Mouse (Mus musculus) left cerebral cortex, postnatal 10 days (tissue): ENCODE data around the gene Megf6. TPM values are rescaled to one million over a fixed set of nuclear protein-coding genes. Genes with fewer than 3 reads are reported as not detected.

Source experiments
- DNase-seq, 2 experiments: peaks; one replicate each; pipeline ENCODE4 v3.0.0; 2021 to 2022; ENCODE audit warnings: low spot score in 2 of 2, mixed read lengths in 1 of 2; ENCODE audit errors: extremely low spot score in 1 of 2
- intact Hi-C: fragments of 180-260 bp; cut with DNase I; formaldehyde crosslinking; loops from one replicate; pipeline ENCODE4 v1.15.1; 2025
- total RNA-seq, 2 experiments: library from RNA; stranded (reverse); gene quantifications; 2 replicates each; pipeline ENCODE4 v1.2.3; 2021

The Megf6 gene
- total RNA-seq, 2 experiments from 2014 or later: 9.2 to 16.3 TPM

DNA sequence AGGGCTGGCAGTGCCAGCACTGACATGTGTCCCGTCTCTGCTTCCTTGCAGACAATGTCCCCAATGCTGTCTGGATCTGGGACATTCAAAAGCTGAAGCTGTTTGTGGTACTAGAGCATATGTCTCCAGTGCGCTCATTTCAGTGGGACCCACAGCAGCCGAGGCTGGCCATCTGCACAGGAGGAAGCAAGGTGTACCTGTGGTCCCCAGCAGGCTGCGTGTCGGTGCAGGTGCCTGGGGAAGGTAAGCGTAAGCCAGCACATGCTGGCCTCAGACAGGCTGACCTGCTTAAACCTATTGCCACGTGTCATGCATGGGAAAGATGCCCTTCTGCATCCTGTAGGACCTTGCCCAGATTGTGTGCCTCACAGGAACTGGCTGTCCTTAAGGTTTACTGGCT, 14.5 kb upstream of the Megf6 start:
- intact Hi-C loops: loop anchor here (5.0 kb wide), 1 partner anchor 89 kb away; no protein-coding TSS in a partner anchor

DNA sequence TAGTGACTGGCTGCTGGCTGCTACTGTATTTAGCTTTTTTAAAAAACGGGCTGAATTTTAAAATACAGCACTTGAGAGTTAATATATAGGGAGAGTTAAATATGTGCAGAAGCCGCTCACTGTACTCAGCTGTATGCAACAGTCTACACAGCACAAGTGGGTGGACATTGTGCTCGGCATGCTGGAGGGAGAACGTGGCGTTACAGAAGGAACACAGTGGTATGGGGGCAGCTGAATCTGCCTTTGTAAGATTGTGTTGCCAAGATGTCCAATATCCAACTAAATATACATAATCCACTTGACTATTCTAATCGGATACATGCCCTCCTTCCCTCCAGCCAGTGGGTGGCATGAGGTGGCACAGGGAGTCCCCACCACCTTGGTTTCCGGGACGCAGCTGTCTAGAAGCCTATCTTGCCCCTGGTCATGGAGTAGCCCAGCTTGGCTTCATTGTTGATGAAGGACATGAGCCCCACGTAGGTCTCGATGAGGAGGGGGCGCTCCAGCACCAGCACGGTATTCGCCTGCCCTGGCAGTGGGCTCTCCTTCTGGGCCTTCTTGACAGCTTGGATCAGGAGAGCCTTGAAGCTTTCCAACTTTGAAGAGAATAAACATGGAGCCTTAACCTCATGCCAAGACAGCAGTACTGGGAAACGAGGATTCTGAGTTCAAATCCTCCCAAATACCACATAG, 12.4 kb upstream of the Megf6 start:
- intact Hi-C loops: loop anchor here (5.0 kb wide), 1 partner anchor 91 kb away; no protein-coding TSS in a partner anchor
- DNase-seq: no peak

More for the DNA sequence above, 14.5 kb upstream of the Megf6 start:
- DNase-seq: peak in 1 of 2 experiments; percentile 20

DNA sequence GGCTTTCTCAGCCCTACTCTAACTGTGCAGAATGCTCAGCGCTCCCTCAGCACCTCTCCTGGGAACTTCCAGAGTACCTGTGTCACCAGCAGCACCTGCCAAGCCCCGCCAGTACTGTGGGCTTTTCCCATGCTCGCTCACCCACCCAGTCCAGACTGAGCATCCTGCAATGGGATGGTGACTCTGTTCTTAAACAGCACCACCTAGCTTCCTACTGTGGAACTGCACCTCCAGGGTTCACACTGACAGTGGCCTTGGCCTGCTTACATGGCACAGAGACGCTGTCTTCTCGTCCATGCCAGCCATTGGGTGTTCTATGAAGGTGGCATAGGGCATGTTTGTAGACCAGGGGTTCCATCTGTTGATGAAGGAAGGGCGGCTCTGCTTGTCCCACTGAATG, 11.5 kb upstream of the Megf6 start:
- intact Hi-C loops: loop anchor here (5.0 kb wide), 1 partner anchor 92 kb away; no protein-coding TSS in a partner anchor
- DNase-seq: peak; percentile 76 to 86

DNA sequence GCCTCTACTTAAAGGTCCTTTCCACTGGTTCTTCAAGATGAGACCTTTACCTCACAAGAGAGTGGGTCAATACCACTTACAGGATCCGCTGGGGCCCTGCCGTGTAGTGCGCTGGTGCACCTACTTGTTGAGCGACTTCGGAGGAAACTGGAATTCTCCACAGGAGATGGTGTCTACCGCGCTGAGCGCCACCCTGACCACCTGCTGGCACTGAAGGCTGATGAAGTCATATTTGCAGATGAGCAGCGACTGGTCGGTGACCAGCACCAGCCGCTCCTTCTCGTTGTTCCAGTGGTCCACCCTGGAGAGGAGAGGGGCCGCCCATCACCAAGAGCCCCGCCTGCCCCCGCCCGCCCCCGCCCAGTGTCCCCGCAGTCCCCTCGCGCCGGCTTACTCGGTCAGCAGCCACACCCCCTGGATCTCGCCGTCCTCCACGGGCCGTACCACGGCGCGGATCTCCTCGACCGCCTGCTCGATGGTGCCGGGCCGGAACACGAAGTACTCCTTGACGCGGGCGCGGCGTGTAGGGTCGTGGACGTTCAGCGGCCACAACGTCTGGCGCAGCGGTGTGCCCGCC, 10.5 kb upstream of the Megf6 start:
- intact Hi-C loops: loop anchor here (5.0 kb wide), 1 partner anchor 93 kb away; no protein-coding TSS in a partner anchor
- DNase-seq: peak in 1 of 2 experiments; percentile 52

DNA sequence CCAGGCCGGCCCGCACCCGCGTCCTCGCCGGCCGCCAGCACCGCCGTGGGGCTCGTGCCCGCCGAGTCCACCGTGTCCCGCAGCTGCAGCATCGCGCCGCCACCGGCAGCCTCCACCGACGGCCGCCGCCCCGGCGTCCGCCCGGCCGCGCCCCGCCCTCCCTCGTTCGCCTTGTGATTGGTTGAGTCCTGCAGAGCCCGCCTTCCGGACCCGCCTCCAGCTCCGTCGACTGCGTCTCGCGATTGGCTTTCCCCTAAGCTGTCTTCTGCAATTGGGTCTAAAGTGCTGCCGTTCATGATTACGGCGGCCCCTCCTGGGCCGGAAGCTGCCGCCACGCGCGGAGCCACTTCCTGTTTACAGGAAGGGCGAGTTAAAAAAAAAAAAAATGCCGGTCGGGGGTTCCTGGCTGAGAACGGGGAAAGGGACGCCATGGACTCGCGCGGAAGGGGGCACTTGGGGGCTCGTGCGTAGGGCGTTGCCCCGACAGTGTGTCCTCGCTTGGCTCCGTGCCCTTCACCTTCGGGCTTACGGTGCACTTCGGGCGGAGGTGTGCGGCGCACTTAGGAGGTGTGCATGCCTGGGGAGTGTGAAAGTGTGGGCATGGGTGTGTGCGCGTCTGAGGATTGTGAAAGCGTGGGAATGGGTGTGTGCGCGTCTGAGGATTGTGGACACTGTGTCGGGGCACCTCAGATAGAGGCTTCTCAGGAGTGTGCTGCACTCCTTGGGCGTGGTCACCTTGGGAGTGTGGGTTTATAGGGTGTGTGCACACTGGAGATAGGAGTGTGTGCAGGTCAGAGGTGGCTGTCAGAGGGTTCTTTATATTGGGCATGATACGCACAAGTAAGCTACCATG, 9.8 kb upstream of the Megf6 start, which contains the start of gene Tprgl:
Gene Tprgl, minus strand, starts transcription at position 129 of the 853 bp plus-strand sequence.
- intact Hi-C loops: no loop called here
- peak; percentile 96 to 98 for DNase-seq

DNA sequence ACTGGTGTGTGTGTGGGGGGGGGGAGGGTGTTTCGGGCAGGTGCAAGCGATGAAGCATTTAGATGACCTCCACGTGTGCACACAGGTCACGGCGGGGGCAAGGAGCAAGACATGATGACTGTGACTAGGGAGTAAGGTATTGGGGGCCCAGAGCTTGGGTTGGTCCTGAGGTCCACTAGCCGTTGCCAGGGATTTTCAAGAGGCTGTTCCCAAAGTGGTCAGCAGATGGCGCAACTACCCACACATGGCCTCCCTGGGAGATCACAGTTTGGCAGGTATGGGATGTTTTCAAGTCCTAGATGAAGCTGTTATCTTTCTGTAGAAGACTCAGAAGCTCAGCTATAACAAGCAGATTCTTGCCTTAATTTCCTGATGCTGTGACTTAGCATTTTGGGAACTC, 7.2 kb upstream of the Megf6 start:
- peak; percentile 48 to 73 for DNase-seq
- intact Hi-C loops: no loop called here

DNA sequence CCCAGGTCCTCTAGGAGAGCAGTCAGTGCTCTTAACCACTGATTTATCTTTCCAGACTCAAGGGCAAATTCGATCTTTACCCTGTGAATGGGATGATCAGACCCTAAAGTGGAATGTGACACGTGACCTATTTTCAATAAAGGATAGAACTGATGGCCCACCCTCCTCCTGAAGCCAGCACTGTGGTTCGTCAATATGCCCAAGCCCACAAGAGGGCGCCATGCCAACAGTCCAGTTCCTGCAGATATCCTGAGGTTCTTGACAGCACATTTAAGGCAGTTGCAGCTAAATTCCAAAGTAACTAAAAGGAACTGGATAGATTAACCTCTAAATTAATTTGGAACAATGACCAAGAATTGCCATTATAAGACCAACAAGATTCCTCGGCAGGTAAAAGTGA, 3.5 kb upstream of the Megf6 start:
- peak in 1 of 2 experiments; percentile 79 for DNase-seq
- intact Hi-C loops: loop anchor here (1.0 to 5.0 kb wide), 3 partner anchors 40 to 135 kb away; partner anchors contain the start of gene Arhgef16

DNA sequence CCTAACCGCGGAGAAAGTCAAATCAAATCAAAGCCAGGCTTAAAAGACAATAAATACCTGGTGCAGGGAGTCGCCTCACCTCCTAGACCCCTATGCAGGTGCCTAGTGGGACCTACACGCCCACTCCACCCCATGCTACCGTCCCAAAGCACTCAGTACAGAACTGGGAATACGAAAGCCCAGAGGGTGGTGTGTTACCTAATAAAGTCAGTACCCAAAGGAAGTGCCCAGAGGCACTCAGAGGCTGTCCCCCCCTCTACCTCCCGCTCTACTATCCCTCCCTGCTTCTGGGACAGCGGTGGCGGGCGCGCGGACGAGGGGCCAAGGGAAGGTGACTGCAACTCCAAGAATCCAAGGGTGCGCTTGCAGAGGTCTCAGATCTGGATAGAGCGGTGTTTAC, 509 bp upstream of the Megf6 start:
- intact Hi-C loops: loop anchor here (10.0 kb wide), 1 partner anchor 655 kb away; no protein-coding TSS in a partner anchor
- DNase-seq: no peak

DNA sequence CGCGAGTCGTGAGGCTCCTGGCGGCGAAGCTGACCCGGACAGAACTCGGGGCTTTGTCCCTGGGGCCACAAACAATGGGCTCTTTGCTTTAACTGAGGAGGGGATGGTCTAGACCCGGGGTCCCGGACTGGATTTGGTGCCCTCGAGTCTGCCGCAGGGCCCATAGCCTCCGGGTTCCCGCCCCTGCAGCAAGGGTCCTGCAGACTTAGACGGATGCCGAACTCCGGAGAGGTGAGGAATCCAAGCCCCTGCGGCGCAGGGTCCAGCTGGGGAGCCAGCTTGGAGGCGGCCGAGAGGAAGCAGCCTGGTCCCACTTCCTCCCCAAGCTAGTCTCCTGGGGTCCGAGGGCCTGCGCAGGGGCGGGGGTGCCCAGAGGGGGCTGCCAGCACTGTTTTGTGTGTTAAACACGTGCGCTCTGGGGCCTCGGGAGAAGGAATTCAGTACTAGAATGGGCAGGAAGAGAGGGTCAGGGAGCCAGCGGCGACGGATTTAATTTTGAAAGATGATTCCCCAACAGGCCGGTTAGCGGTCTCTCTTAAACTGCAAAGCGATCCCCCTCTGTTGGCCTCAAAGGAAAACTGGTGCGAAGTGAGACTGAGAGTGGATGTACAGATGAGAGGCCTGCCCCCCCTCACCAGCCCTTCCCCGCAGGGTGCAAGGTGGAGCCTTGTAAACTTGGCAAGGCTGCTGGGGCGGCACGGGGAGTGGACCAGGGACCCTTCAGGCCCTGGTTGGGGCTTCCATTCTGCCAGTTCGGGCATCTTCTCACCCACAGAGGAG, 811 bp downstream of the Megf6 start:
- intact Hi-C loops: loop anchor here (10.0 kb wide), 1 partner anchor 653 kb away; no protein-coding TSS in a partner anchor
- DNase-seq: peak in 1 of 2 experiments; percentile 66

DNA sequence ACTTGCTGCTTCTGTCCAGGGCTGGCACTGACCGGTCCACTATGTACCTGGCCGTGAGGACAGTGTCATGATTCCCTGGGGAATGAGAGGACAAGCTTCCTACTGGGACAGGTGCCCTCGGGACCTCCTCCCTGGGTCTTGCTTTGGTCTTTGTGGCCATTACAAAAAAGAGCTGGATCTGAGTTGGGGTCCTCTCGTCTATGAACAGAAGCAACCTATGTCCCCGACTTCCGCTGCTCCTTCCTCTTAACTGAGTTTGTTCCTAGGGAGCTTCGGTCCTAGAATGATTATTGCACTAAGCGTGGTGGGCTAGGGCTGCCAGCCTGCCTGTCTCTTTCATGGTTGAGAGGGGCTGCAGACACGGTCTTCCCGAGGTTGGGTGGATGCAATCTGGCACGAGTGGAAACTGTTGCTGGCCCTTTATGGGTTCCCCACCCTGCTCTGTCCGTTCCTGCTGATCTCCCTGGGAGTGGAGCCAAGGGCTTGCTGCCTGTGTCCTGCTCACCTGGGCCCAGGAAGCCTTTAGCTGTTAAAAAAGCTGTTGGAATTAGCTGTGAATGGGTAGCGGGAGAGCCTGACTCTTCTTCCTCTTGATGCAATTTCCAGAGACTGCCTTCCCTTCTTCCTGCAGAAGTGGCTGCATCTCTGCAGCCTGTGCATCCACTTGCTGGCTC, 1.5 kb downstream of the Megf6 start:
- DNase-seq: no peak
- intact Hi-C loops: loop anchor here (10.0 kb wide), 1 partner anchor 653 kb away; no protein-coding TSS in a partner anchor

DNA sequence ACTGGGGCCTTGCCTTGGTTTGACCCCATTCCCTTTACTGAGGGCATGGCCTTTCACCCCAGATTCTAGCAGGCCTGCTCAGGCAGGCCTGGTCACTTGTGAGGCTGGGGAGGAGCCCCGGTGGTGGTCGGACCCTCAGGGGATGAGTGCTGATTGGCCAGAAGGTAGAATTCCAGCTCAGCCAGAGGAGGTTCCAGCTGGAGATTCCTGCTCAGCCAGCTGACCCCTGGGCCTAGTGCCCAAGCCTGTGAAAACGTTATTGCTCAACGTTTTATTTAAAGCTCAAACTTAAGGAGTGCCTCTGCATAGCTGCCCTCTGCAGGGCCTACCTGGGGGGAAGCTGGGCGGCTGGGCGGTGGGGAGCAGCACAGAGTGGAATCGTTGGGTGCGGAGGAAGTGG, 6.7 kb downstream of the Megf6 start:
- intact Hi-C loops: loop anchor here (10.0 kb wide), 1 partner anchor 648 kb away; no protein-coding TSS in a partner anchor

DNA sequence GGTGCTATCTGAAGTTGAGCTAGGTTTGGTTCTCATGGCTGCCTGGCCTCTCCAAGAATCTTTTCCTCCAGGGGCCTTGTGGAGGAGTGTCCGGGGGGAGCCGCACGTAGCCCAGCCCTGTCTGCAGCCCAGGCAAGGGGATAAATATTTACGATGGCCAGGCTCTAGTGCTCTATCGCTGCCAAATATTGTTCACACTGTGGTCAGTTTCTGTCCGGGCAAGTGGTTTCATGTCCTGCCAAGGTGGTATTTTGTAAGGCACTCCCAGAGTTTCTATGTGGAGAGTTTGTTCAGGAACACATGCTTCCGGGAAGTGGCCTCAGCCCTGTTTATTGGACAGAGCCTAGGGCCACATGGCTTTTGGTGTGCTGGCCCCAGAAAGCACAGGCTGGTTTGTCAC, 10.5 kb downstream of the Megf6 start:
- intact Hi-C loops: no loop called here
- DNase-seq: peak in 1 of 2 experiments; percentile 73

More for the DNA sequence above, 6.7 kb downstream of the Megf6 start:
- DNase-seq: no peak

DNA sequence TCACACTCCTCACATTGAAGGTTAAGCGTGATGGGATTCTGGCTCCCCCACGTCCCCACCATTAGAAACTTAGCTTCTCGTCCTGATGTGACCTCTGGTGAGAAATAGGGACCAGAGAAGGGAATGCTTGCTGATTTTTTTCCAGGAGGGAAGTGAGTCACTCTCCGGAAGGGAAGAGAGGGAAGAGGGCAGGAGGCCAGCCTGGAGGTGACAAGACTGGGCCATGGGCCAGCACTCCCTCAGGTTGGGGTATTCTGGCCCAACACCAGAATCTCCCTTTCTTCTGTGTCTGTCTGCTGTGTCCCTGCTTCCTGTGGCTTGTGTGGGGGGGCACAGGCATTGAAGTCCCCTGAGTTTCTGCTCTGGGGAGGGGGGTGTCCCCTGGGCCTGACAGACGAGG, 13.0 kb downstream of the Megf6 start:
- no peak for DNase-seq
- intact Hi-C loops: no loop called here

DNA sequence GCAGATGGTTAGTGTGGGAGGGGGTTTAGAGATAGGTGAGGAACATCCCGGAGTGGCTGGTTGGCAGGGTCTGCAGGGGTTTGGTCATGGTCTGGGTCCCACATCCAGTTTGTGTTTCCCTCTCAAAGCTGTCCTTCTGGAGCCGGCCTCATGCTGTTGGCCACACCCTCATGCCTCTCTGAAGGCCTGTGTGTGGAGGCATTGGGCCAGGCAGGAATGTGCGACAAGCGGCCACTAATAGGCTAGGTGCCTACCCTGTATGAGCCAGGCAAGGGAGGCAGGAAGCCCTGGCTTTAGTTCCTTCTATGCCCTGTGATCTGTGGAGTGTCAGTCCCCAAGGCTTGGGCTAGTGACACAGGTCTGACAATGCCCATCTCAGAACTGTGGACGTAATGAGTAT, 14.5 kb downstream of the Megf6 start:
- intact Hi-C loops: no loop called here
- DNase-seq: no peak

DNA sequence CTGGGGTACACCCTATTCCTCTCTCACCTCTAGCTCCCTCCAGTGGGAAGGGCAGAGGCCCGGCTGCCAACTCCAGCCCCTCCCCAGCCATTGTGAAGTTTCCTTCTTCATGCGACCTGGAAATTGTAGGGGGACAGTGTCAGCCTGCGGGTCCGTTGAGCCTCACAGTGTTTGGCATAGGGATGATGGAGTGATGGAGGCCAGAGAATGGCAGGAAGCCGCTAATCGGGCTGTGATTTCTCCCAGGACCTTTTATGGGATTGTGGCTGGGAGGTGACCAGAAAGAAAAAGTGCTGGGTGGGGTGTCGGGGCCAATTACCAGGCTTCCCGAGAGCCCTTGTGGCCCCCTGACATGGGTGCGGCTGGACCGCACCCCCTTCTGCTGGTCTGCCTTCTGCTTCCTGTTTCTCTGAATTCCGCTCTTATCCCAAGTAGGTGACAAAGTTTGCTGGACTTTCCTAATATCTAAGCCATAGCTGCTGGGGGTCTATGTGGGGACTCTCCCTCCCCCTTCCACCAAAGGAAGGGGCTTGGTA, 15.5 kb downstream of the Megf6 start:
- intact Hi-C loops: no loop called here

DNA sequence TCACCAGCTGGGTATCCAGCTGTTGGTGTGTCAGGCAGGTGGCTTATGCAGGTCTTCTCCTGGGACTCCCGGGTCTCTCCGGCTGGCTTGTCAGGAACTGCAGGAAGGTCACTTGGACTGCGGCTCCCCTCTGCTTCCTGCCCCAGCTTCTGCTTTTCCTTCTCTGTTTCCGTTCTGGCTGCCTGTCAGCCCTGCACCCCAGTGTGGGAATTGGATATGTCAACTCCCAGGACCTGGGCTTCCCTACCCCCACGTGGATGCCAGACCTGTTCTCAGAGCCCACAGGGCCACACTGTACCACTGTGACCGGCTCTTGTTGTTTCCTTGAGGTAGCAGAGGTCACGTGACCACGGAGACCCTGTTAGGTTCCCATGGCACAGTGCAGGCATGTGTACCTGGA, 18.4 kb downstream of the Megf6 start:
- intact Hi-C loops: no loop called here
- no peak for DNase-seq

More for the DNA sequence above, 15.5 kb downstream of the Megf6 start:
- DNase-seq: no peak

DNA sequence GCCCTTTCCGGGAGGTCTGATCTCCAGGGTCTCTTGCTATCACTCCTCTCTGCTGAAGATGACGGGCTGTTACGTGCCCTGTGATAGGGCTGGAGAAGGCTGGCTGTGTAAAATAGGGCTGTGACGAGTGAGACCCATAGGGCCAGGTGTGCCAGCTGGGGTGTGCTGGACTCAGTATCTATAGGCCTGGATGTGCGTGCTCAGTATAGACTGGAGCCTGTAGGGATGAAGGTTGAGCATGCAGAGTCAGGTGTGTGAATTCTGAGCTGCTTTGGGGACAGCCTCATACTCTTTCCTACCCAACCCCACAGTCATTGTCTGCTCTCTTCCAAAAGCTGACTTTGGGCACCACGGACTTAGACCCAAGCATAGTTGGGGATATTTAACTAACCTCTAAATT, 27.4 kb downstream of the Megf6 start:
- DNase-seq: no peak
- intact Hi-C loops: no loop called here
